Mouse (Mus musculus): ENCODE results near the gene Hcn2. TPM values are rescaled to one million over a fixed set of nuclear protein-coding genes. Genes with fewer than 3 reads are reported as not detected.

Gene Hcn2
- polyA plus RNA-seq (2015; fragmentation: Nextera tagmentation; extraction: Ambion mirVana): 0.17 and 0.28 TPM in 2 replicates

GRCm38 (mm10) chr10:79716254-79716987 is at the start of gene Hcn2:
TSS of gene Hcn2 (plus strand) at chr10:79716634.
- Histone ChIP-seq H3K4me3 (replicated peaks; ENCODE audit: low read depth, low read length) (peak within 1 kb of the TSS; percentile 61), H3K9me3 (replicated peaks; ENCODE audit: low read length) (no peaks in the 10 kb centered on the region), H3K27me3 (ENCODE audit: insufficient read depth, low read length) (peaks cover 27% of the 10 kb centered on the region), H3K4me1 (replicated peaks; ENCODE audit: insufficient read depth, low read length) (peaks cover 15% of the 10 kb centered on the region; the same call in 1 of the 2 replicates), H3K4me2 (ENCODE audit: low read length) (peak within 1 kb of the TSS; percentile 97), H3K27ac (no peak within 1 kb of the TSS), H3K9ac (ENCODE audit: low read depth, low read length) (peak within 1 kb of the TSS; percentile 35; the same call in 1 of the 2 replicates), H3K36me3 (ENCODE audit: insufficient read depth, low read length) (peaks cover 5% of the 10 kb centered on the region; the same call in 1 of the 2 replicates)
- DNase-seq (ENCODE audit: low spot score): no peak
- WGBS: 2% methylated on average over 73 of the region's 91 CpGs
- peak; percentile 31 for ATAC-seq (replicated peaks; ENCODE audit: low FRiP score, low read depth)
- TF ChIP-seq CTCF (IDR thresholded peaks at IDR 0.05; ENCODE audit: low read depth): no peak

- no peak overlapping the region for H3K4me2 ChIP-seq (ENCODE audit: low read length)
- 89% methylated on average over 5 of the region's 5 CpGs for WGBS
Observed at GRCm38 (mm10) chr10:79668076-79668475, 48.4 kb upstream of the Hcn2 start.

GRCm38 (mm10) chr10:79668771-79669575 is 47.5 kb upstream of the Hcn2 start, which contains the start of gene Tpgs1:
TSS of gene Tpgs1 (plus strand) at chr10:79669369.
- Histone ChIP-seq H3K4me1 (replicated peaks; ENCODE audit: insufficient read depth, low read length) (peaks cover 17% of the 10 kb centered on the region), H3K27ac (peak within 1 kb of the TSS; percentile 90), H3K9me3 (replicated peaks; ENCODE audit: low read length) (no peaks in the 10 kb centered on the region), H3K4me3 (replicated peaks; ENCODE audit: low read depth, low read length) (peak within 1 kb of the TSS; percentile 97), H3K36me3 (ENCODE audit: insufficient read depth, low read length) (no peaks in the 10 kb centered on the region), H3K4me2 (ENCODE audit: low read length) (peak within 1 kb of the TSS; percentile 81), H3K9ac (ENCODE audit: low read depth, low read length) (peak within 1 kb of the TSS; percentile 81), H3K27me3 (ENCODE audit: insufficient read depth, low read length) (no peaks in the 10 kb centered on the region)
- peak; percentile 94 for TF ChIP-seq CTCF (IDR thresholded peaks at IDR 0.05; ENCODE audit: low read depth)
- DNase-seq (ENCODE audit: low spot score) (peak; percentile 95), ATAC-seq (replicated peaks; ENCODE audit: low FRiP score, low read depth) (peak; percentile 70)
- WGBS: under 1% methylated on average over 45 of the region's 45 CpGs

More at GRCm38 (mm10) chr10:79668076-79668475, 48.4 kb upstream of the Hcn2 start:
- no peaks in the 10 kb centered on the region for H3K36me3 ChIP-seq (ENCODE audit: insufficient read depth, low read length)
- DNase-seq (ENCODE audit: low spot score) (no peak), ATAC-seq (replicated peaks; ENCODE audit: low FRiP score, low read depth) (no peak)
- H3K4me3 ChIP-seq (replicated peaks; ENCODE audit: low read depth, low read length): no peak overlapping the region
- H3K9ac ChIP-seq (ENCODE audit: low read depth, low read length): no peak overlapping the region
- H3K4me1 ChIP-seq (replicated peaks; ENCODE audit: insufficient read depth, low read length): peaks cover 17% of the 10 kb centered on the region
- TF ChIP-seq CTCF (IDR thresholded peaks at IDR 0.05; ENCODE audit: low read depth): no peak
- H3K27ac ChIP-seq: no peak overlapping the region
- H3K9me3 ChIP-seq (replicated peaks; ENCODE audit: low read length): no peaks in the 10 kb centered on the region
- no peaks in the 10 kb centered on the region for H3K27me3 ChIP-seq (ENCODE audit: insufficient read depth, low read length)

GRCm38 (mm10) chr10:79669576-79670057 is 46.8 kb upstream of the Hcn2 start:
- H3K9me3 ChIP-seq (replicated peaks; ENCODE audit: low read length): no peaks in the 10 kb centered on the region
- WGBS: under 1% methylated on average over 47 of the region's 47 CpGs
- DNase-seq (ENCODE audit: low spot score) (peak; percentile 80), ATAC-seq (replicated peaks; ENCODE audit: low FRiP score, low read depth) (peak; percentile 30)
- peaks cover 17% of the 10 kb centered on the region for H3K4me1 ChIP-seq (replicated peaks; ENCODE audit: insufficient read depth, low read length)
- no peaks in the 10 kb centered on the region for H3K36me3 ChIP-seq (ENCODE audit: insufficient read depth, low read length)
- no peaks in the 10 kb centered on the region for H3K27me3 ChIP-seq (ENCODE audit: insufficient read depth, low read length)
- H3K27ac ChIP-seq: peak overlapping the region; percentile 90
- peak overlapping the region; percentile 81 for H3K4me2 ChIP-seq (ENCODE audit: low read length)
- TF ChIP-seq CTCF (IDR thresholded peaks at IDR 0.05; ENCODE audit: low read depth): no peak
- peak overlapping the region; percentile 81 for H3K9ac ChIP-seq (ENCODE audit: low read depth, low read length)
- peak overlapping the region; percentile 97 for H3K4me3 ChIP-seq (replicated peaks; ENCODE audit: low read depth, low read length)

GRCm38 (mm10) chr10:79670071-79670888 is 46.2 kb upstream of the Hcn2 start:
- Histone ChIP-seq H3K4me1 (replicated peaks; ENCODE audit: insufficient read depth, low read length) (peaks cover 17% of the 10 kb centered on the region), H3K9ac (ENCODE audit: low read depth, low read length) (peak overlapping the region; percentile 81), H3K36me3 (ENCODE audit: insufficient read depth, low read length) (no peaks in the 10 kb centered on the region), H3K9me3 (replicated peaks; ENCODE audit: low read length) (no peaks in the 10 kb centered on the region), H3K27ac (peak overlapping the region; percentile 90; the same call in 1 of the 2 replicates), H3K4me2 (ENCODE audit: low read length) (peak overlapping the region; percentile 81), H3K4me3 (replicated peaks; ENCODE audit: low read depth, low read length) (peak overlapping the region; percentile 97), H3K27me3 (ENCODE audit: insufficient read depth, low read length) (no peaks in the 10 kb centered on the region)
- ATAC-seq (replicated peaks; ENCODE audit: low FRiP score, low read depth): no peak
- 23% methylated on average over 15 of the region's 15 CpGs for WGBS
- no peak for DNase-seq (ENCODE audit: low spot score)
- TF ChIP-seq CTCF (IDR thresholded peaks at IDR 0.05; ENCODE audit: low read depth): no peak

Measured in kidney, postnatal 0 days (tissue).